Mouse (Mus musculus) hindlimb bud, embryonic 11.5 days (tissue): ENCODE data around the gene Hjurp.

ENCODE experiments used
- DNase-seq: peaks from one replicate; pipeline ENCODE4 v3.0.0-alpha.2; 2012; ENCODE audit warnings: low read depth, low spot score; ENCODE audit errors: extremely low spot score

Hjurp gene

DNA sequence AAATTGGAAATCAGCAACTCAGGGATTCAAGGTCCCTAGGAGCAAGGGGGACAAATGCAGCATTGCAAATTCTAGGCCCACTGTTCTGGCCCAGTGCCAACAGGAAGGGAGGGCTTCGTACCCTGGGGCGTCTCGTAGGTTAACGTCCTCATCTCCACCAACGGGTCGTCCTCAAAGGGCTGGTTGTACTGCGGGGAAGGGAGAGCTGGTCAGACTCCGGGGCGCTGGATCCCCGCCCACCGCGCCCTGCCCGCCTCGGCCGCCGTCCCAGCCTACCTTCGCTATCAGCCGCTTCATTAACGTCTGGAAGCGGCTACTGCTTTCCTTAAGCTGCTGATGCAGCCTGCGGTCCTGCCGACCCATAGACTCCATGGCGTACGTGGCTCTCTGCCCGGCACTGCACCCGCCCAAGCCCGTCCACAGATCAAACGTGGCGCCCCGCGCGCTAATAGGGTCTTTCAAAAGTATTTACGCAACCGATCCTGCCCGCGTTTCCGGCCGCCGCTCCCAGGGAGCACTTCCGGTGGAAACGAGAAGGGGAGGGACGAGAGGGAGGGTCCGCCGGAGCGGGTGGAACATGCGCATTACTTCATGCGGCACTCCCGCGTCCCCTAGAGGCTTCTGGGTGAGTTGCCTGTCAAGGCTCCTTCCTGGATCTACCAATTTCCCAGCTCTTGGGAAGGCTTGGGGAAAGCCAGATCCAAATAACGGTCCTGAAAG lies at the start of gene Hjurp, which contains the start of gene Trpm8:
TSS of gene Hjurp (minus strand) at position 536 of the 720 bp plus-strand sequence.
TSS of gene Trpm8 (plus strand) at position 564 of the 720 bp plus-strand sequence.
- DNase-seq, result peak; percentile 100

DNA sequence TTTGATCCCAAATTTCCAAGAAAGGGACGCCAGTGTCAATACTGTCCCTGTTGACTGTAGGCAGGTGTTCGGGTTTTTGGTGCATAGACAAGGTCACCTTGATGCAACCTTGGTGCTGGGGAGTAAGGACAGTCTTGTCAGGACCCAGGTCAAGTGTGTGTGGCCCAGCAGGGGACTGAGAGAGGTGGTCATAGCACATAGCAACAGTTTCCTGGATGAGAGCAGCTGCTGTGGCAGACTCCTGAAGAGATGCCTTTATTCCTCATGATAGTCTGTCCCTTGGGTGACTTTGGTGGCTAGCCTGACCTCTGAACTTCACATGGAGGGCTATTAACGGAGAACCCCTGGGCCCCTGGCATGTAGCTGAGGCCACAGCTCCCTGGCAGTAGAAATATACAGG lies 45.7 kb upstream of the Hjurp start:
- no peak for DNase-seq

- no peak for DNase-seq
Observed at GRCm38 (mm10) chr1:88322146-88322545, 44.7 kb upstream of the Hjurp start.

DNA sequence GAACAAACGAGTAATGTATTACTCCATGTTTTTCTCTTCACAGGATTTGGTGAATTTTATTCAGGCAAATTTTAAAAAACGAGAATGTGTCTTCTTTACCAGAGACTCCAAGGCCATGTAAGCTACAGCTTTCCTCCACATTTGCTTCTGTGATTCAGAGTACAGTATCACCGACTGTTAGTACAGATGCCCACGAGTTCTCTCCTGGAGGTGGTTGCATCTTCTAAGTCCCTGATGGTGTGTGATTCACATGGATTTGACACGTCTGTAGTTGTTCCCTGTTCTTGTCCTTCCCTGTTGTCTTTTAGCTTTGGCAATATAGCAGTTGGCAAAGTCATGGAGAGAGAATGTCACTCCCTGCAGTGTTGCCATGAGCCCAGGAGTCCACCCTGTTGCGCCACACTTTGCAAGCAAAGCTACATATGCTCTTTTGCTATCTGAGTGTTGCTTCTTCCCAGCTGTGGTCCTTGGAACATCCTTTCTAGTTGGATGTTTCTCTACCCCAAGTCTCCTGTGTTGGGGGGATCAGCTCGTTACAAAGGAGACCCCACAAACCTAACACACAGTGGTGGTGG lies 43.5 kb upstream of the Hjurp start:
- DNase-seq, result no peak

DNA sequence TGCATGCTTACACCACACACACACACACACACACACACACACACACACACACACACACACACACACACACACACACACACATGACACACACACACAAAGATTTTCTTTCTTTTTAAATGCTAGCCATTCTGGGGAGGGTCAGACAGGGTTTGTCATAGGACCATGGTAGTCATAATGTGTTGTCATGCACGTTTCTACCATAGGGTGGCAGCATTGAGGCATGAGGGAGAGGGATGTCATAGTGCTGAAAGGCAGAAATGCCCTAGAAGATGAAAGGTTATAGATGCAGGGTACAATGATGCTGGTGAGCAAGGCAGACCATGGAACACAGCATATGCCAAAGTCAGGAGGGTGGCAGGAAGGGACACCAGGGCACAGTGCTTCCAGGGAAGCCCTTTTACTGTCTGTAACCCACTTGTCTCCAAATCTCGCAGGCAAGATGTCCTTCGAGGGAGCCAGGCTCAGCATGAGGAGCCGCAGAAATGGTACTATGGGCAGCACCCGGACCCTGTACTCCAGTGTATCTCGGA lies 41.2 kb upstream of the Hjurp start:
- DNase-seq, result peak; percentile 46

DNA sequence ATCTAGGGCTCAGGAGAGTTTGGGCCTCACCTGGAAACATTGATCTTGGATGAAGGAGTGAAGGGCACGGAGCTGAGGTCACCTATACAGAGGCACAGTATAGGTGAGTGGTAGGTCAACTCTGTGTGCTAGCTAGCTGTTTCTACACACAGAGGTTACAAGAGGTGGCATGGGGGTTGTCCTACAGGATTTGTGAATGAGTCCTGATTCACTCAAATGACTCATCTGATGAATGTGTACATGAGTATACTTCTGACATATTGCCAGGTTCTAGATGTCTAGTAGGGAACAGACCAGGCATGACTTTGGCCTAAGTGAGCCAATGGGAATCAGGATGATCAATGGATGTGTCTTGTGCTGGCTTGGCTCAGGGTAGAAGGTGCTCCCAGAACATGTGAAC lies 39.8 kb upstream of the Hjurp start:
- no peak for DNase-seq

- no peak for DNase-seq
Observed at GRCm38 (mm10) chr1:88310349-88310748, 32.9 kb upstream of the Hjurp start.

DNA sequence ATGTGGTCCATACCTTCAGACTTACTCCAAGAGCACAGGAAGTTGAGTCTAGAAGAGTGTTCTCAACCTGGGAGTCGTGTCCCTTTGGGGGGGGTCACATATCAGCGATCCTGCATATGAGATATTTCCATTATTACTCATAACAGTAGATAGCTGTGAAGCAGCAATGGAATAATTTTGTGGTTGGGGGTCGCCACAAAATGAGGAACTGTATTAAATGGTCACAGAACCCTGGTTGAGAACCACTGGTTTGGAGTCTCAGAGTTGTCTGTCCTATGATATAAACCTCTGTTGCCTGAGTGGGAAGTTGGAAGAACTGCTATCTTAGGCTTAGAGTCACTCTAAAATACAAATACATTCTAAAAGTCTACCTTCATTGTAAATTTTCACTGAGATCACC lies 32.5 kb upstream of the Hjurp start:
- no peak for DNase-seq

GRCm38 (mm10) chr1:88309020-88309419 lies 31.6 kb upstream of the Hjurp start:
- no peak for DNase-seq

- DNase-seq, result no peak
Observed at GRCm38 (mm10) chr1:88307180-88307579, 29.7 kb upstream of the Hjurp start.

GRCm38 (mm10) chr1:88306543-88306942 lies 29.1 kb upstream of the Hjurp start:
- no peak for DNase-seq

DNA sequence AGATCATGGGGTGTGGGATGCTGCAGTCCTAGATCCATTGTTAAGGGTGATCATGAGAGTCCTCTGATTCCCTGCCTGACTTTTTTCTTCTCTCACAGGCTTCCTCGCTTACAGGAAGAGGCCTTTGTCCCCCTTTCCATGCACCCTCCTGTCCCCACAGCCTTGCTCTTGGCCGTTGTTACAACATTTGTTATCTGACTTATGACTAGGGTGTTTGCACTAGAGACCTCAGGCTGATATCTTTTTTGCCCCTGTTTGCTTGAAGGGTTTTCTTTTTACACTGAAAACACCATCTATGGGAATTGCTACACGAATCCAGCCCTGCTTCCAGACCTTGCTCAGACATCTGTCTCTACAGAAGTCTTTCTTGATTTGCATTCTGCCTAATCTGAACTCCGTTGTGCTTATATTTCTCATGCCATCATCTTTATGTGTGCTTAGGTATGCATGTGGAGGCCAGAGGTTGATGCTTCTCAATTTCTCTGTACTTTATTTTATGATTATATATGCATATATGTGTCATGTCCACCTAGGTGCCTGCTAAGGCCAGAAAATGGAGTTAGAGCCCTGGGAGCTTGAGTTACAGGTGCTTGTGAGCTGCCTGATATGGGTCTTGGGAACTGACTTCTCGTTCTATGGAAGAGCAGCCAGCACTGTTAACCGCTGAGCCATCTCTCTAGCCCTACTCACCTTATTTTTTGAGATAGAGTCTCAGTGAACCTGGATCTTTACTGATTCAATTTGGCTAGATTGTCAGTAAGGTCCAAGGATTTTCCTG lies 27.8 kb upstream of the Hjurp start:
- no peak for DNase-seq

DNA sequence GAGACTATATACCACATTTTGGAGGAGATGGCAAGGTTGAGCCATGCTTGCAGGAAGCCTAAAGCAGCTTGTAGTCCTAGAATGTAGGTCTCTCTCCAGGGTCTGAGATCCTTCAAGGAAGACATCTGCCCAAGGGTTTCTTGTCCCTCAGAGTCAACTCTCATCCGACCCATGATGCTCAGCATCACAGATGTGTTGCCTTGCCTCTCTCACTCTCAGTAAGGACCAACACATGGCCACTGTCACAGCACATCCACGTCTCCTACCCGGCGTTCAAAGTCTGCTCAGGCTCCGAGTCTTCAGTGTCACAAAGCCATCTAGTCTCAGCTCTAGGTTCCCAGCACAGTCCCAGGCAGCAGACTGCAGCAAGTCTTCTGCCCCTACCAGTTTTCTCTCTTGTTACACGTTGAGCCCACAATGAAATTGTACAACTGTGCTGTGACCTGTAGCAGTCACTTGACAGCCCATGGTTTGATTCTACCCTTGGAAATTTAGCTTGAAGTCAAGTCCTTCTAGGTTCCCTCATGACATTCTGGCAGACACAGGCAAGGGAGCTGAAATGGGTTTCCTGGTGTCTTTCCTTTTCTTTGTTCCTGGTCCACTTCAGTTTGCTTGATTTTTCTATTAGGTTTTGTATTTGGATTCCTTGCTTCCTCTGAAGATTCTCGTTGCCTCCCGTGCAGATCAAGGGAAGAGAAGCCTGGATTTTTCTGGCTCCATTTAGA lies 27.0 kb upstream of the Hjurp start:
- no peak for DNase-seq

- DNase-seq, result no peak
Observed at GRCm38 (mm10) chr1:88303762-88304161, 26.3 kb upstream of the Hjurp start.

- DNase-seq, result no peak
Observed at GRCm38 (mm10) chr1:88302057-88302740, 24.8 kb upstream of the Hjurp start.

- no peak for DNase-seq
Observed at GRCm38 (mm10) chr1:88301121-88302014, 23.9 kb upstream of the Hjurp start.

- DNase-seq, result no peak
Observed at GRCm38 (mm10) chr1:88300301-88301050, 23.0 kb upstream of the Hjurp start.

- no peak for DNase-seq
Observed at GRCm38 (mm10) chr1:88299529-88299945, 22.1 kb upstream of the Hjurp start.
